Mouse (Mus musculus) CD4-positive helper T cell, adult 2 months (primary cell): ENCODE measurements around the gene Iqcb1.

ENCODE experiments used
- DNase-seq: peaks from one replicate; pipeline ENCODE4 v3.0.0-alpha.2; 2012; ENCODE audit warnings: low read depth, missing footprints, low spot score

Gene Iqcb1

GRCm38 (mm10) chr16:36875276-36875851 is 47.2 kb downstream of the Iqcb1 start:
- no peak for DNase-seq

GRCm38 (mm10) chr16:36877316-36877715 is 49.1 kb downstream of the Iqcb1 start:
- peak; percentile 51 for DNase-seq

GRCm38 (mm10) chr16:36882737-36883343 is 54.7 kb downstream of the Iqcb1 start:
- DNase-seq, result no peak

GRCm38 (mm10) chr16:36884881-36885280 is 56.7 kb downstream of the Iqcb1 start:
- peak; percentile 33 for DNase-seq

GRCm38 (mm10) chr16:36885912-36886311 is 57.7 kb downstream of the Iqcb1 start:
- DNase-seq, result no peak

GRCm38 (mm10) chr16:36887546-36887945 is 59.4 kb downstream of the Iqcb1 start:
- DNase-seq, result no peak

- DNase-seq, result no peak
These were observed 62.4 kb downstream of the Iqcb1 start for GRCm38 (mm10) chr16:36890559-36890958.

GRCm38 (mm10) chr16:36891415-36891814 is 63.2 kb downstream of the Iqcb1 start:
- no peak for DNase-seq

- no peak for DNase-seq
These were observed 65.1 kb downstream of the Iqcb1 start for GRCm38 (mm10) chr16:36893317-36893716.

GRCm38 (mm10) chr16:36896712-36897111 is 68.5 kb downstream of the Iqcb1 start:
- DNase-seq, result no peak

- DNase-seq, result no peak
These were observed 75.0 kb downstream of the Iqcb1 start for GRCm38 (mm10) chr16:36903156-36903555.

GRCm38 (mm10) chr16:36911909-36912308 is 83.7 kb downstream of the Iqcb1 start:
- no peak for DNase-seq

- DNase-seq, result no peak
These were observed 84.1 kb downstream of the Iqcb1 start for GRCm38 (mm10) chr16:36912311-36912710.

- DNase-seq, result no peak
These were observed 86.0 kb downstream of the Iqcb1 start for GRCm38 (mm10) chr16:36914195-36914594.

- no peak for DNase-seq
These were observed 90.3 kb downstream of the Iqcb1 start for GRCm38 (mm10) chr16:36918505-36918904.

GRCm38 (mm10) chr16:36920410-36920809 is 92.2 kb downstream of the Iqcb1 start:
- no peak for DNase-seq

- no peak for DNase-seq
These were observed 93.0 kb downstream of the Iqcb1 start for GRCm38 (mm10) chr16:36921067-36921613.

- DNase-seq, result peak; percentile 47
These were observed 93.8 kb downstream of the Iqcb1 start for GRCm38 (mm10) chr16:36921980-36922379.
